Mouse (Mus musculus) lung, postnatal 25 days (tissue): Measurements from ENCODE around the gene Sgip1.

Source experiments
- DNase-seq: peaks from one replicate; pipeline ENCODE4 v3.0.0; 2022; ENCODE audit warnings: low spot score

The Sgip1 gene

GRCm38 (mm10) chr4:102775596-102776270, 34.6 kb downstream of the Sgip1 start:
- no peak for DNase-seq

- DNase-seq = no peak
Observed at GRCm38 (mm10) chr4:102779902-102780301, 38.8 kb downstream of the Sgip1 start.

- DNase-seq = no peak
Observed at GRCm38 (mm10) chr4:102783063-102783748, 42.1 kb downstream of the Sgip1 start.

DNA sequence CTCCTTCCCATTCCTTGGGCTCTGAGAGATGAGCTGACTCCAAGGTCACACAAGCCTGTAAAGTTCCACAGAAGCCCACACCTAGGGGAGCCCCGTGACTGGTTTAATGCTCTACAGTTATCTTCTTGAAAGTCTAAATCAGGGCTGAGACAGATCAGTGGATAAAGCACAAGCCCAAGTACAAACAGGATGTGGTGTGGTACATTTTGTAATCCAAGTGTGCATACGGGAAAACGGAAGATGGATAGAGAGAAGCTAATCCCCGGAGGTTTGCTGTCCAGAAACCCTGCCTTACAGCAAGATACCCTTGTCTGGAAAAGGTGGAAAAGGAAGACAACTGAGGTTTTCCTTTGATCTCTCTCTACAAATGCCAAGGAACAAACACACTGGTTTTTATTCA, 44.1 kb downstream of the Sgip1 start:
- DNase-seq = peak; percentile 36

DNA sequence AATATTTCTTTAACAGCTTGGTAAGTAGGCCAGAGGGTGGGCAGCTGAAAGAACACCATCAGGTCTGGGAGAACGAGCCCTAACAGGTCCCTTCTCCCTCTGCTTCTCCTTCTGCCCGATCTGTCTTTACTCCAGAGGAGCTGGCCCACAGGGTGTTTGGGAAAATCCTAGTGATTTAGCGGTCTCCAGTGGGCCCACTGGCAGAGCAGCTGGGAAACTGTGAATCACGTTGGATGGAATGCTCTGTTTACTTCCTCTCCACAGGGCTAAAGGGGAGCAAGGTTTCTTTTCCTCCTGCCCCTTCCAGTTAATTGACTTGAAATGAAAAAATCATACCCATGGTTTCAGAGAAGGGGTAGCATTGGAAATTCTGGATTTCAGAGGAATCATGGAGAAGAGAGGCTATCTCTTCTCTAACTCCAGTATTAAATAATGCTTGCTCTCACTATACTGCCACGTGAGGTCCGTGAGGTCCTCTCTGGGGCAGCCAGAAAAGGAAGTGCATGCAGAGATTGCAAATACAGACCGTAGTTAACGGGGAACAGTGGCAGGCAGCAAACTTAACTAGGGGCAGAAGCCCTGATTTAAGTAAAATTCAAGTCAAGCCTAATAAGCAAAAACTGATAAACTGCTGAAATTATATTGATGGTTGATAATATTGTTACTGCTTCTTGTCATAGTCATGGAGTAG, 51.1 kb downstream of the Sgip1 start:
- DNase-seq = peak; percentile 35

GRCm38 (mm10) chr4:102801471-102801870, 60.4 kb downstream of the Sgip1 start:
- DNase-seq = no peak

- no peak for DNase-seq
Observed at GRCm38 (mm10) chr4:102801936-102802335, 60.8 kb downstream of the Sgip1 start.

DNA sequence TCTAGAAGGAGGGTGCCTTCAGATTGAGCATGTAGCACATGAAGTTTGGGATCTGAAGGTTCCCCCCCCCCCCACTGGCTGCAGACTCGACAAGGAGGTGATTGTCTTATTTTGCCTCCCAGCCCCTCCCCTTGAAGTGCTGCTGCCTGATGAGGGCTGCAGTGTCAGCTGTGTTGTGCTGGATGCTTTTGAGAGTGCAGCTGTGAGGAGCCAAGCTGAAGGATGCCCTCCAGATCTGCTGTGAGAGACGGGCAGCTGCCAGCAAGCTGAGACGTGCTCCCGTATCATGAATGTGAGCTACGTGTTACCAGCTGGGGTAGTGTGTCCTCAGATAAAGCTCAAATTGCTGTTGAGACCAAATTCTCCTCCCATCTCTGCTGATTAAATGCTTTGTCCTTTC, 63.5 kb downstream of the Sgip1 start:
- no peak for DNase-seq

DNA sequence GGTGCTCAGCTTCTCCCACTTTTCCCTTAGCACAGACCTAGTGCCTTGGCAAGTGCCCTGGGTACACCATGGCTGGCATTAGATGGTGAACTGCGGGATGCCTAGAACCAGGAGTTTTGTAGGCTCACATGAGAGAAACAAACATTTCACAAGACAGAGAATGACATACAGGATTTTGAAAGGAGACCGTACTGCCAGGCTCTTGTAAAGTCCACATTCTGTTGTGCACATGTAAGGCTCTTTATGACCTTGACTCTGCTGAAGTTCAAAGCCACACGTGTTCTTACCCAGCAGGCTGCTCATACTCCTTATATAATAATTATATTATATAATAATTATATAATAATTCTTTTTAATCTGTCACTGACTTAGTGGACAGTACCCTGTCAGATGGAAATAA, 65.9 kb downstream of the Sgip1 start:
- DNase-seq = no peak

GRCm38 (mm10) chr4:102808258-102808657, 67.2 kb downstream of the Sgip1 start:
- no peak for DNase-seq

GRCm38 (mm10) chr4:102809296-102809695, 68.2 kb downstream of the Sgip1 start:
- no peak for DNase-seq

DNA sequence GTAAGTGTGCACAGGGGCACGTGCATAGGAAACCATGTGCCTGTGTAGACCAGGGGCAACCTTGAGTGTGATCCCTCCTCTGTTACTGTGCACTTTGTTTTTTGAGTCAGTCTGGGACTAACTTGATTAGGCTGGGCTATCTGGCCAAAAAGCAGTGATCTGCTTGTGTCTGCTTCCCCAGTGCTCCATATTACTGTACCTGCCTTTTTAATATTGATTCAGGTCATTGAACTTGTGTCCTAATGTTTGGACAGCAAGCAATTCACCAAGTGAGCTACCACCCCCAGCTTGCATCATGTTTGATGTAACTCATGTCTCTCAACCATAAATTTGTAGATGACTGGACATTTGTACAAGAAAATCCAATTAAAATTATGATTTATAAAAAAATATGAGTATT, 69.2 kb downstream of the Sgip1 start:
- no peak for DNase-seq

- DNase-seq = no peak
Observed at GRCm38 (mm10) chr4:102811007-102811805, 70.1 kb downstream of the Sgip1 start.

DNA sequence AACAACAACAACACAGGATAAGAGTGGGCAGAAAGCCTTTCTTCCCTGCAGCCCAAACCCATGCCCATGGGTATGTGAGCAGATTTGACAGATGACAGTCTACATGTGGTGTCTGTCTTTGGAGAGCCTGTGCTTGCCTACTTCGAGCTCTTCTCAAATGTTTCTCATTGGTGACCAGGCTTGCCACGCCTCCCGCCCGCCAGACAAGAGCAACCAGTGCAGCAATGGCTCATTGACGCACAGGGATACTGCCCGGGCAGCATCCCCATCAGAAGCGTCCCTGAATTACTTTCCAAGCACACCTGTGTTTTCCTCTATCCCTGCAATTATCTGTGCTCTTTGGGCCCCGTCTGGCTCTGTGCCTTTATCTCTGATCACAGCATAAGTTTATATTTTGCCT, 72.2 kb downstream of the Sgip1 start:
- no peak for DNase-seq

DNA sequence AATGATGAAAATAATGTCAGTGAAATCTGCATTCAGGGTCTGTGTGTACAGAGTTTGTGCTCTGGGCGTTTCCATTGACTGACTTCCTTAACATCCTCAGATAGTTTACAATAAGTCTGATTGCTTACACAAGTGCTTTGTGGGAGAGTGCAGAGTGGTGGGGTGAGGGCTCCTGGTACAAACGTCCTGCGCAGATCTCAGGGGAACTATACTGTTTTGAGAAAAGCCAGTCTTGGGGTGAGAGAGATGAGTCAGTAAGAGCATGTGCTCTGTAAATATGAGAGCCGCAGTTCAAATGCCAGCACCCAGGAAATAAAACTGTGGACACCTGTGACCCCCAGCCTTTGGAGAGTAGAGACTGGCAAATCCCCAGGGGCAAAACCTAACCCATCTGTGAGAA, 80.7 kb downstream of the Sgip1 start:
- DNase-seq = peak; percentile 66

- no peak for DNase-seq
Observed at GRCm38 (mm10) chr4:102824494-102824893, 83.4 kb downstream of the Sgip1 start.

DNA sequence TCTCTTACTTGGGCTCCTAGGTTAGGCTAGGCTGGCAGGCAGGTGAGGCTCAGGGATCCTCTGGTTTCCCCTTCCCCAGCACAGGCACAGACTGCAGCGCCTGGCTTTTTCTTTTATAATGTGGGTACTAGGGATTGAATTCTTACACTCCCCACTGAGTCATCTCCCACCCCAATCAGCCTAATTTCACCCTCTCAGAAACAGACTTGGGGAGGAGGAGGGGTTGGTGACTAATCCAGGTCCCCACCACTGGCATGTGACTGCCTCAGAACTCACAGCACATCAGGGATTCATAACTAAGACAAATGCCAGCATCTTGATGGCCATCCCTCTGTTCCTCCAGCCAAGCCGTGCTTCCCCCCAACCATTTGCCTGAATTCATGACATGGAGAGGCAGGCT, 85.1 kb downstream of the Sgip1 start:
- no peak for DNase-seq

- DNase-seq = no peak
Observed at GRCm38 (mm10) chr4:102828518-102828917, 87.4 kb downstream of the Sgip1 start.

GRCm38 (mm10) chr4:102833191-102833590, 92.1 kb downstream of the Sgip1 start:
- no peak for DNase-seq

DNA sequence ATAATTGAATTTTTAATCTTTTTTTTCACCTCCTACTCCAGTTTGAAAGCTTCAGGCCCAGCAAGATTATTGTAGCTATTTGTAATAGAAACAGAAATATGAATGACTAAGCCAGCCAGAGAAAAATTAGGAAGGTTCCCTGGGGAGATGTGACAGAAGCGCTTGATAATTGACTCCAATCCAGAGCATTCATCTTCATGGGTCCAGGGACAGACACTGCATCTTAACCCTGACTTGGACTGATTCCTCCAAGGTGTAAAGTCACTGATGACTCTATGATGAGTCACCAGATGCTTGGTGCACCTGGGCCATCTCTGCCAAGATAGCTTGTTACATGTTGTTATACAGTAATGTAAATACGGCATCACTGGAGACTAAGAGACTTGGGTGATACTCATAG, 92.6 kb downstream of the Sgip1 start:
- DNase-seq = no peak

DNA sequence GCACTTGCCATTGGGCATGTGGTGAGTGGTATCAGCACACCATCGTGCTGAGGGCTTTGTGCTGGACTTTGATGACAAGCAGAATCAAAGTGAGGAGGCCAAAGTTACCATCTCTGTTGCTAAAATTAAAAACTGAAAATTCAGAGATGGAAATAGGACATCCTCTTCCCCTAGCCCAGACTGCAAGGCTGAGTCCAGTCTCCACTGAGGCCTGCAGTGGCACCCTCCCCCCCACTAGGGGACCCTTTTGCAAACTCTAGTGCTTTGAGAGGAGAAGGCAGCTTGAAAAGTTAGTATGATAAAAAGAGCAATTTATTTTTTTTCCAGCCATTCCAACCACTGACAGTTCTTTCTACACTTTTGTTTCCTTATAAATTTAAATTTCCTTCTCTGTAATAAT, 93.6 kb downstream of the Sgip1 start:
- DNase-seq = no peak

GRCm38 (mm10) chr4:102840062-102840798, 99.1 kb downstream of the Sgip1 start:
- peak; percentile 26 for DNase-seq
